Mouse (Mus musculus): ENCODE results near the gene Cd248. TPM values are rescaled to one million over a fixed set of nuclear protein-coding genes. Genes with fewer than 3 reads are reported as not detected.
"Not testable (repeated sequence)": the region's sequence is repeated elsewhere in the genome, so short reads cannot be mapped to it uniquely, and the experiment has no call there.

The Cd248 gene
- polyA plus RNA-seq, 1 experiment from 2014 or later, result 64.8 TPM

- Histone ChIP-seq H3K4me1 (peaks cover 29% of the 10 kb centered on the region), H3K27ac (no peak within 1 kb of the TSS), H3K27me3 (peaks cover 63% of the 10 kb centered on the region), H3K4me2 (replicated peaks) (peak within 1 kb of the TSS; percentile 85), H3K9ac (peak within 1 kb of the TSS; percentile 59), H3K36me3 (peaks cover 8% of the 10 kb centered on the region), H3K9me3 (no peaks in the 10 kb centered on the region), H3K4me3 (peak within 1 kb of the TSS; percentile 50)
- WGBS, result under 1% methylated on average over 48 of the region's 69 CpGs
- no peak for ATAC-seq (ENCODE audit: low FRiP score, low read depth)
Measured at GRCm38 (mm10) chr19:5085145-5085863, 17.4 kb downstream of the Cd248 start, which contains the start of gene Tmem151a. Gene Tmem151a, minus strand, starts transcription at chr19:5085531.

- H3K4me3 ChIP-seq; H3K9ac ChIP-seq; H3K27ac ChIP-seq; H3K4me2 ChIP-seq (replicated peaks); H3K9me3 ChIP-seq; ATAC-seq (ENCODE audit: low FRiP score, low read depth): not testable (repeated sequence)
- Histone ChIP-seq H3K27me3 (peaks cover 51% of the 10 kb centered on the region), H3K36me3 (peaks cover 20% of the 10 kb centered on the region), H3K4me1 (peaks cover 29% of the 10 kb centered on the region)
- WGBS, result 53% methylated on average over 4 of the region's 4 CpGs
Measured at GRCm38 (mm10) chr19:5086533-5086932, 18.7 kb downstream of the Cd248 start.

GRCm38 (mm10) chr19:5087884-5088728, 20.2 kb downstream of the Cd248 start, which contains the start of gene Yif1a:
Gene Yif1a, plus strand, starts transcription at chr19:5088538.
- Histone ChIP-seq H3K4me2 (replicated peaks) (peak within 1 kb of the TSS; percentile 90), H3K4me1 (peaks cover 29% of the 10 kb centered on the region), H3K36me3 (peaks cover 36% of the 10 kb centered on the region), H3K9ac (peak within 1 kb of the TSS; percentile 83), H3K27me3 (peaks cover 35% of the 10 kb centered on the region), H3K9me3 (no peaks in the 10 kb centered on the region), H3K4me3 (peak within 1 kb of the TSS; percentile 83), H3K27ac (0 out of 2 replicates have a peak within 1 kb of the TSS, but pooled peaks have one; percentile 49)
- ATAC-seq (ENCODE audit: low FRiP score, low read depth), result peak; percentile 95
- under 1% methylated on average over 58 of the region's 58 CpGs for WGBS

GRCm38 (mm10) chr19:5089324-5089723, 21.4 kb downstream of the Cd248 start:
- 87% methylated on average over 4 of the region's 4 CpGs for WGBS
- H3K27me3 ChIP-seq, result peaks cover 23% of the 10 kb centered on the region
- no peak for ATAC-seq (ENCODE audit: low FRiP score, low read depth)
- H3K36me3 ChIP-seq, result peaks cover 42% of the 10 kb centered on the region
- peak overlapping the region; percentile 83 for H3K9ac ChIP-seq
- peak overlapping the region; percentile 90 for H3K4me2 ChIP-seq (replicated peaks)
- H3K4me3 ChIP-seq, result peak overlapping the region; percentile 83
- peaks cover 34% of the 10 kb centered on the region for H3K4me1 ChIP-seq
- no peak overlapping the region for H3K27ac ChIP-seq
- H3K9me3 ChIP-seq, result no peaks in the 10 kb centered on the region

- H3K4me2 ChIP-seq (replicated peaks), result no peak overlapping the region
- H3K27me3 ChIP-seq, result no peaks in the 10 kb centered on the region
- 89% methylated on average over 10 of the region's 10 CpGs for WGBS
- H3K4me1 ChIP-seq, result peaks cover 48% of the 10 kb centered on the region
- H3K4me3 ChIP-seq, result no peak overlapping the region
- no peak overlapping the region for H3K27ac ChIP-seq
- H3K9me3 ChIP-seq, result no peaks in the 10 kb centered on the region
- ATAC-seq (ENCODE audit: low FRiP score, low read depth), result no peak
- no peak overlapping the region for H3K9ac ChIP-seq
- H3K36me3 ChIP-seq, result peaks cover 42% of the 10 kb centered on the region
Measured at GRCm38 (mm10) chr19:5092083-5092482, 24.2 kb downstream of the Cd248 start.

DNA sequence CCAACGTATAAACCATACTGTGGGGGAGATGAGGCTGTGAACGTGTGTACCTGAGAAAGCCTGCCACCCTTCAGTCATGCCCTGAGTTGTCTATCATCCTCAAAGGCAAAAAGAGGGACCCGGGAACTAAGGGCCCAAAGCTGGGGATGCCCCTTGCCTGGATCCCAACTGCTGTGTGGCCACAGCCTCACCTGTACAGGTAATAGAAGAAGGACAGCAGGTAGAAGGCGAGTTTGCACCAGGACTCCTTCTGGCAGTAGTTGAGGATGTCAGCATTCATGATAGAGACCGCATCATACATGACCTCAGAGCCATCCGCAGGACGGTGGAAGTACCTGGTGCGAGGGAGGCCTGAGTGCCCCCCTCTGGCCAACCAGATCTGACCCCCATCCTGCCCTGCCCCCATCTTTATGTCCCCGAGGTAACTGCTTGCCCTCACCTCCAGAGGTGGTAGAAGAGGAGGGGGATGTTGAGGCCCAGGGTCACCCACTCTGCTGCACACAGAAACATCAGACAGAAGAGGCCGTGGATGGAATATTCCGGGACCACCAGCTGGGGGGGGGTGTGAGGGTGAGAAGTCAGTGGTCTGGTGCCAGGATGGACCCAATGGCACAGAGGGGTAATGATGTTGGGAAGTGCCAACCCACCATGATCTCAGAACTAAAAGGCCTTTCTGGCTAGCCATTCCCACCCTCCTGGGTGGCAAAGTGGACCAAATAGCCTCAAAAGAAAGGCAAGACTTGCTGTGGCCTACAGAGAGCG, 25.8 kb downstream of the Cd248 start:
- no peak overlapping the region for H3K27ac ChIP-seq

GRCm38 (mm10) chr19:5094243-5094632, 26.4 kb downstream of the Cd248 start:
- peak overlapping the region; percentile 50; the same call in 1 of the 2 replicates for H3K9ac ChIP-seq
- ATAC-seq (ENCODE audit: low FRiP score, low read depth), result peak; percentile 66
- H3K4me2 ChIP-seq (replicated peaks), result peak overlapping the region; percentile 47
- no peaks in the 10 kb centered on the region for H3K9me3 ChIP-seq
- H3K36me3 ChIP-seq, result peaks cover 43% of the 10 kb centered on the region
- peaks cover 55% of the 10 kb centered on the region for H3K4me1 ChIP-seq
- peak overlapping the region; percentile 7; the same call in 1 of the 2 replicates for H3K4me3 ChIP-seq
- H3K27ac ChIP-seq, result no peak overlapping the region
- no peaks in the 10 kb centered on the region for H3K27me3 ChIP-seq
- 0% methylated on average over 21 of the region's 21 CpGs for WGBS

More for the DNA sequence above, 25.8 kb downstream of the Cd248 start:
- WGBS, result 75% methylated on average over 12 of the region's 12 CpGs
- H3K4me1 ChIP-seq, result peaks cover 55% of the 10 kb centered on the region
- no peaks in the 10 kb centered on the region for H3K27me3 ChIP-seq
- H3K4me2 ChIP-seq (replicated peaks), result peak overlapping the region; percentile 47
- H3K4me3 ChIP-seq, result no peak overlapping the region
- peak overlapping the region; percentile 50; the same call in 1 of the 2 replicates for H3K9ac ChIP-seq
- H3K36me3 ChIP-seq, result peaks cover 42% of the 10 kb centered on the region
- H3K9me3 ChIP-seq, result no peaks in the 10 kb centered on the region
- ATAC-seq (ENCODE audit: low FRiP score, low read depth), result no peak

GRCm38 (mm10) chr19:5094746-5095417, 27.0 kb downstream of the Cd248 start:
- H3K9ac ChIP-seq, result no peak overlapping the region
- 0 out of 2 replicates have a peak overlapping the region, but pooled peaks have one; percentile 7 for H3K4me3 ChIP-seq
- peaks cover 45% of the 10 kb centered on the region for H3K36me3 ChIP-seq
- no peaks in the 10 kb centered on the region for H3K27me3 ChIP-seq
- 0 out of 2 replicates have a peak, but pooled peaks have one; percentile 3 for ATAC-seq (ENCODE audit: low FRiP score, low read depth)
- peak overlapping the region; percentile 47 for H3K4me2 ChIP-seq (replicated peaks)
- H3K9me3 ChIP-seq, result no peaks in the 10 kb centered on the region
- WGBS, result 40% methylated on average over 11 of the region's 11 CpGs
- no peak overlapping the region; the same call in 1 of the 2 replicates for H3K27ac ChIP-seq
- peaks cover 56% of the 10 kb centered on the region for H3K4me1 ChIP-seq

GRCm38 (mm10) chr19:5095887-5096474, 28.1 kb downstream of the Cd248 start:
- H3K27ac ChIP-seq, result no peak overlapping the region
- H3K4me1 ChIP-seq, result peaks cover 56% of the 10 kb centered on the region
- 7% methylated on average over 9 of the region's 9 CpGs for WGBS
- H3K9me3 ChIP-seq, result no peaks in the 10 kb centered on the region
- no peak overlapping the region for H3K9ac ChIP-seq
- H3K27me3 ChIP-seq, result no peaks in the 10 kb centered on the region
- peak overlapping the region; percentile 98 for H3K4me2 ChIP-seq (replicated peaks)
- ATAC-seq (ENCODE audit: low FRiP score, low read depth), result no peak
- H3K4me3 ChIP-seq, result 0 out of 2 replicates have a peak overlapping the region, but pooled peaks have one; percentile 1
- H3K36me3 ChIP-seq, result peaks cover 46% of the 10 kb centered on the region

- WGBS, result 3% methylated on average over 25 of the region's 31 CpGs
- no peaks in the 10 kb centered on the region for H3K27me3 ChIP-seq
- peaks cover 46% of the 10 kb centered on the region for H3K36me3 ChIP-seq
- no peaks in the 10 kb centered on the region for H3K9me3 ChIP-seq
- H3K4me2 ChIP-seq (replicated peaks), result peak overlapping the region; percentile 98
- peaks cover 56% of the 10 kb centered on the region for H3K4me1 ChIP-seq
- H3K4me3 ChIP-seq, result peak overlapping the region; percentile 74
- H3K27ac ChIP-seq, result peak overlapping the region; percentile 58; the same call in 1 of the 2 replicates
- peak overlapping the region; percentile 96 for H3K9ac ChIP-seq
- ATAC-seq (ENCODE audit: low FRiP score, low read depth), result peak; percentile 13; the same call in 1 of the 2 replicates
Measured at GRCm38 (mm10) chr19:5097521-5098362, 29.9 kb downstream of the Cd248 start.
